Mouse (Mus musculus): Measurements from ENCODE around the gene Psg21. TPM values are rescaled to one million over a fixed set of nuclear protein-coding genes. Genes with fewer than 3 reads are reported as not detected.

Psg21 gene
- not detected for polyA plus RNA-seq (2015; fragmentation: Illumina TruSeq; extraction: RNeasy Lipid Tissue Mini Kit (QIAGEN cat#74804); ENCODE audit: low read depth, low replicate concordance)

GRCm38 (mm10) chr7:18656625-18657024, at the start of gene Psg21:
Gene Psg21, minus strand, starts transcription at chr7:18656725.

GRCm38 (mm10) chr7:18686085-18686484, 29.6 kb upstream of the Psg21 start, which contains the start of gene Psg20:
Gene Psg20, minus strand, starts transcription at chr7:18686185.

GRCm38 (mm10) chr7:18616401-18616800, 40.1 kb downstream of the Psg21 start, which contains the start of gene Psg23:
Gene Psg23, minus strand, starts transcription at chr7:18616501.

Other genes starting within 250 kb of the Psg21 start
- gene Psg28, start 224.7 kb downstream of the Psg21 start, polyA plus RNA-seq (2015; fragmentation: Illumina TruSeq; extraction: RNeasy Lipid Tissue Mini Kit (QIAGEN cat#74804); ENCODE audit: low read depth, low replicate concordance): not detected
- not detected for gene Psg26, start 172.5 kb downstream of the Psg21 start, polyA plus RNA-seq (2015; fragmentation: Illumina TruSeq; extraction: RNeasy Lipid Tissue Mini Kit (QIAGEN cat#74804); ENCODE audit: low read depth, low replicate concordance)
- not detected for gene Psg25, start 124.5 kb downstream of the Psg21 start, polyA plus RNA-seq (2015; fragmentation: Illumina TruSeq; extraction: RNeasy Lipid Tissue Mini Kit (QIAGEN cat#74804); ENCODE audit: low read depth, low replicate concordance)
- not detected for gene Psg27, start 89.4 kb downstream of the Psg21 start, polyA plus RNA-seq (2015; fragmentation: Illumina TruSeq; extraction: RNeasy Lipid Tissue Mini Kit (QIAGEN cat#74804); ENCODE audit: low read depth, low replicate concordance)
- not detected for gene Psg23, start 40.2 kb downstream of the Psg21 start, polyA plus RNA-seq (2015; fragmentation: Illumina TruSeq; extraction: RNeasy Lipid Tissue Mini Kit (QIAGEN cat#74804); ENCODE audit: low read depth, low replicate concordance)
- gene Psg20, start 29.5 kb upstream of the Psg21 start, polyA plus RNA-seq (2015; fragmentation: Illumina TruSeq; extraction: RNeasy Lipid Tissue Mini Kit (QIAGEN cat#74804); ENCODE audit: low read depth, low replicate concordance): not detected
- gene Psg22, start 61.4 kb upstream of the Psg21 start, polyA plus RNA-seq (2015; fragmentation: Illumina TruSeq; extraction: RNeasy Lipid Tissue Mini Kit (QIAGEN cat#74804); ENCODE audit: low read depth, low replicate concordance): not detected
- gene Psg19, start 141.8 kb upstream of the Psg21 start, polyA plus RNA-seq (2015; fragmentation: Illumina TruSeq; extraction: RNeasy Lipid Tissue Mini Kit (QIAGEN cat#74804); ENCODE audit: low read depth, low replicate concordance): not detected
- not detected for gene Psg17, start 164.9 kb upstream of the Psg21 start, polyA plus RNA-seq (2015; fragmentation: Illumina TruSeq; extraction: RNeasy Lipid Tissue Mini Kit (QIAGEN cat#74804); ENCODE audit: low read depth, low replicate concordance)
- gene Mill2, start 183.2 kb upstream of the Psg21 start, polyA plus RNA-seq (2015; fragmentation: Illumina TruSeq; extraction: RNeasy Lipid Tissue Mini Kit (QIAGEN cat#74804); ENCODE audit: low read depth, low replicate concordance): 2.0 TPM
- gene Pglyrp1, start 214.6 kb upstream of the Psg21 start, polyA plus RNA-seq (2015; fragmentation: Illumina TruSeq; extraction: RNeasy Lipid Tissue Mini Kit (QIAGEN cat#74804); ENCODE audit: low read depth, low replicate concordance): 23.2 TPM

All from brain, adult 10 weeks (tissue).